Mouse (Mus musculus) neural tube, embryonic 11.5 days (tissue): ENCODE measurements around the gene Arpc1b. TPM values are rescaled to one million over a fixed set of nuclear protein-coding genes. Genes with fewer than 3 reads are reported as not detected.
A peak's percentile ranks its signal among the peaks of the same experiment; 100 is the strongest.
"Not testable (repeated sequence)": the region's sequence is repeated elsewhere in the genome, so short reads cannot be mapped to it uniquely, and the experiment has no call there.

Experiments
- ATAC-seq: fragments of 200-750 bp; cut with Nextera tagmentation; 2 replicates; pipeline ENCODE4 v1.8.0; 2017; ENCODE audit warnings: moderate number of reproducible peaks, mild to moderate bottlenecking, moderate TSS enrichment, moderate library complexity; ENCODE audit not compliant: insufficient read depth, low FRiP score, low TSS enrichment
- DNase-seq: peaks from one replicate; pipeline ENCODE4 v3.0.0-alpha.2; 2015; ENCODE audit warnings: low spot score
- H3K27ac ChIP-seq: fragments of 300-500 bp; sonication (generic); 2 replicates; pipeline ENCODE4 v1.5.1; 2014; ENCODE audit warnings: low read depth, mild to moderate bottlenecking, low read length
- H3K27me3 ChIP-seq: fragments of 300-500 bp; sonication (generic); 2 replicates; pipeline ENCODE4 v1.6.1; 2014; ENCODE audit warnings: mild to moderate bottlenecking, low read length, mixed read lengths; ENCODE audit not compliant: control insufficient read depth, insufficient read depth
- H3K36me3 ChIP-seq: fragments of 300-500 bp; sonication (generic); 2 replicates; pipeline ENCODE4 v1.6.1; 2014; ENCODE audit warnings: mild to moderate bottlenecking, low read length, moderate library complexity, mixed read lengths; ENCODE audit not compliant: control insufficient read depth, insufficient read depth
- H3K4me1 ChIP-seq: fragments of 300-500 bp; sonication (generic); 2 replicates; pipeline ENCODE4 v1.6.1; 2014; ENCODE audit warnings: low read length, mixed read lengths; ENCODE audit not compliant: control insufficient read depth, insufficient read depth
- H3K4me2 ChIP-seq: fragments of 300-500 bp; sonication (generic); 2 replicates; pipeline ENCODE4 v1.6.1; 2014; ENCODE audit warnings: low read depth, mild to moderate bottlenecking, moderate library complexity
- H3K4me3 ChIP-seq: fragments of 300-500 bp; sonication (generic); 2 replicates; pipeline ENCODE4 v1.5.1; 2014; ENCODE audit warnings: low read depth, low read length
- H3K9ac ChIP-seq: fragments of 300-500 bp; sonication (generic); 2 replicates; pipeline ENCODE4 v1.6.1; 2014; ENCODE audit warnings: mild to moderate bottlenecking, low read length
- H3K9me3 ChIP-seq: fragments of 300-500 bp; sonication (generic); 2 replicates; pipeline ENCODE4 v1.6.1; 2016; ENCODE audit warnings: low read length; ENCODE audit not compliant: control insufficient read depth
- WGBS: fragments of 180-500 bp; shearing (Covaris S2); extraction: QIAGEN DNeasy Blood & Tissue Kit; methylation state at CpG from one replicate; pipeline ENCODE4 v1.1.7; 2014; 5-methylcytosine and 5-hydroxymethylcytosine counted together
- polyA plus RNA-seq: library from polyadenylated mRNA; unstranded; fragments of >200 nt; fragmentation: Nextera tagmentation; extraction: Ambion mirVana; gene quantifications from 2 replicates; pipeline ENCODE4 v1.2.1, GENCODE M21; 2014

Gene Arpc1b
- polyA plus RNA-seq, 1 experiment from 2014 or later, result 68.5 TPM

DNA sequence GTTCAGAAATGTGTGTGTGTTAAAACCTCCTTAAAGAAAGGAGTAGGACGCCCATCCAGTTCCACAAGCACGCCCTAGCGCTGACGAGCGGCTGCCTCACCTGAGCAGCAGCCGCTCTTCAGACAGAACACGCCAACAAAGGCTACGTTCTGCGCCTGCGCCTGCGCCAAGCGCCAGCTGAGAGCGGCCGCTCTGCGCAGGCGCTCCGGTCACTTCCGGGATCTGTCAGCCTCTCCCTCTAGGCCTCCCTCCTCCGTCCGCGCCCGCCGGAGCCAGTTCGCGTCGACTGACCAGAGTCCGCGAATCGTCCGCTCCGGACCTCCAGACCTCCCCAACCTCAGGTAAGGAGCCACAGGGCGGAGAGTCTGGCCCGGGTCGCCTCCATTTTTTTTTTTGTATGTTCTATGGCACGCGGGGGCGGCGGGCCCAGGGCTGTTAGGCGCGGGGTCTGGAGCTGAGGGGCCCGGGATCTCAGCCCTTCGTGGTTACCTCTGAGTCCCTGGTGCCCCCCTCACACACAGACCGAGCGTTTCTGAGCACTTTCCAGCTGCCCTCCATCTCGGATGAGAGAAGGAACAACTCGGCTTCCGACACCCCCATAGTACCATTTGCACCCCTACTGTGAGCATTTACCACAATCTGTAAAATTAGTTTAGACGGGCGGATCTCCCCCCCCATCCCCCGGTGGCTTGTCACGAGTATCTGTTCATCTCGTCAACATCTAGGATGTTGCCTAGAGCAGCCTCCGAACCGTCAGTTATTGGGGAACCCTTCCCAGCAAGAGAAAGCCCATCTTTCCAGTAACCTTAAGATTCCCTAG is 30.2 kb upstream of the Arpc1b start, which contains the start of the genes Arpc1a and Kpna7:
Gene Arpc1a, plus strand, starts transcription at position 199 of the 820 bp plus-strand sequence.
Gene Kpna7, minus strand, starts transcription at position 399 of the 820 bp plus-strand sequence.
- H3K27ac ChIP-seq, result peak within 1 kb of the TSS; percentile 56; the same call in 1 of the 2 replicates
- ATAC-seq, result peak; percentile 92
- H3K4me2 ChIP-seq, result peak within 1 kb of the TSS; percentile 90
- H3K36me3 ChIP-seq, result no peaks in the 10 kb centered on the region; the same call in 1 of the 2 replicates
- peaks cover 9% of the 10 kb centered on the region for H3K4me1 ChIP-seq
- no peaks in the 10 kb centered on the region for H3K27me3 ChIP-seq
- DNase-seq, result peak; percentile 97
- H3K9me3 ChIP-seq, result no peaks in the 10 kb centered on the region
- H3K4me3 ChIP-seq, result peak within 1 kb of the TSS; percentile 84
- peak within 1 kb of the TSS; percentile 86 for H3K9ac ChIP-seq
- under 1% methylated on average over 54 of the region's 54 CpGs for WGBS

DNA sequence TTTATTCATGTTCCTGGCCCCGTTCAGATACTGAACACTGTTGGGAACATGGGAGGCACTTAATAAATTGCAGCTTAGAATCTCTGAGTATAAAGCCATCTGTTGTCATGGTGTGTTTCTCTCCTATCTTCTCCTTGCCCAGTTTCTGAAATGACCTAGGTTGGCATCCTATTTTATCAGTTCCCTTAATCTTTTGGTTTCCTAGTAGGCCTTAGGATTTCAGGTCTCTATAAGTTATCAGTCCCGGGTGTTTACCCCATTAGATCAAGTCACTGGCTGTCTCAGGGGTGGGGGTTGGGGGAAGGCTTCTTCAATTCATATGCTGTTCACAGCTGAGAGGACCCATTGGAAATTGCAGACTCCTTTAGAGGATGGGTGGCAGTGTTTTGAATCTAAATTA is 29.2 kb upstream of the Arpc1b start:
- Histone ChIP-seq H3K4me1 (peaks cover 9% of the 10 kb centered on the region), H3K9me3 (no peaks in the 10 kb centered on the region), H3K27ac (no peak overlapping the region), H3K9ac (peak overlapping the region; percentile 86; the same call in 1 of the 2 replicates), H3K4me3 (peak overlapping the region; percentile 84), H3K27me3 (no peaks in the 10 kb centered on the region), H3K4me2 (peak overlapping the region; percentile 90), H3K36me3 (no peaks in the 10 kb centered on the region; the same call in 1 of the 2 replicates)
- DNase-seq (no peak), ATAC-seq (no peak)
- WGBS, result 76% methylated on average over 2 of the region's 2 CpGs

DNA sequence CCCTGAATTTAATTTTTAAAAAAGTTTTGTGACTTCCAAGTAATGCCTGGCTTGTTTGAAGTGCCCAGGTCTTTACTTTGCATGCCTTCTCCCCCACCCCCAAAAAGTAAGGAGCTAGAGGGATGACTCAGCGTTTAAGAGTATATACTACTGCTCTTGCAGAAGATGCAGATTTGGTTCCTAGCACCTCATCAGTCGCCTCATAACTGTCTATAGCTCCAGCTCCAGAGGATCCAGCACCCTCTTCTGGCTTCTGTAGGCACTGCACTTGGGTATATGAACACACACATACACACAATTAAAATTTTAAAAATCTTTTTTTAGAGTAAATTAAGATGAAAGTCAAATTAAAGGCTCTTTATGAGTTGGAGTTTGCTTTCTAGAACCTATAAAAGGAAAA is 25.8 kb upstream of the Arpc1b start:
- no peak overlapping the region for H3K27ac ChIP-seq
- H3K27me3 ChIP-seq, result no peaks in the 10 kb centered on the region
- H3K4me3 ChIP-seq, result no peak overlapping the region
- no peaks in the 10 kb centered on the region for H3K9me3 ChIP-seq
- no peak for ATAC-seq
- H3K4me2 ChIP-seq, result no peak overlapping the region
- no peak overlapping the region for H3K9ac ChIP-seq
- H3K36me3 ChIP-seq, result peaks cover 6% of the 10 kb centered on the region
- 98% methylated on average over 2 of the region's 2 CpGs for WGBS
- DNase-seq, result no peak
- peaks cover 9% of the 10 kb centered on the region for H3K4me1 ChIP-seq

DNA sequence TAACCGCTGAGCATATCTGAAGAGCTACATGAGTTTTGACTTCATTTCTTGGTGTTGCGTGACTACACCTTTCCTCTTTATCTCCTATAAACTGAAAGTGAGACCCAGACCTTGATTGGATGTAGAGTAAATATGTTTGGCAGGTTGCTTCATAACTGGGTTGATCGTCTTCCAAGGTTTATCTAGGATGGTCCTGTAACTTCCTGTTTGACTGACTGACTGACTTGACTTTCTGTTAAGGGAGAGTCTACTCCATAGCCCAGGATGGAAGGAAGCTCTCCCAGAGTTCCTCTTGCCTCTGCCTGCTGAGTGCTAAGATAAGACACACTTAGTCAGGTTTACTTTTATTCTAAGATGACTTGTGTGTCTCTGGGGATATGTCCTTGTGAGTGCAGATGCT is 24.1 kb upstream of the Arpc1b start:
- Histone ChIP-seq H3K4me3 (no peak overlapping the region), H3K27ac (no peak overlapping the region), H3K9ac (no peak overlapping the region), H3K4me1 (peaks cover 2% of the 10 kb centered on the region), H3K9me3 (no peaks in the 10 kb centered on the region), H3K4me2 (no peak overlapping the region), H3K27me3 (no peaks in the 10 kb centered on the region), H3K36me3 (peaks cover 6% of the 10 kb centered on the region)
- WGBS, result 96% methylated on average over 3 of the region's 3 CpGs
- DNase-seq (no peak), ATAC-seq (no peak)

DNA sequence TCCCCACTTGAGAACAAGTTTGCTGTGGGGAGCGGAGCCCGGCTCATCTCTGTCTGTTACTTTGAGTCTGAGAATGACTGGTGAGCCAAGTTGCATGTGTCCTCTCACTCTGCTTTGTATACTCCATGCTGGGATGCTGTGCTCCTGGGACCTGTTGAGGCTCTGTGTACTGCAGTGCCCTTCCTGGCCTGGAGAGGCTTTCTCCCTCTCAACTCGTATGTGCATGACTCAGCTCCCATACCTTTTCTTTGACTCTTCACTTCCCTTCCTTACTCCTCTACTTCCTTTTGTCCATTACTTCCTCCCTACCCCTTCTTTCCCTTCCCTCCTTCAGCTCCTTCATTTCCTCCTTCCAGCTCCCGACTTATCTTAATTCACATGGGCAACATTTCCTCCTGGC is 17.8 kb upstream of the Arpc1b start:
- Histone ChIP-seq H3K4me2 (no peak overlapping the region), H3K27ac (no peak overlapping the region), H3K9ac (no peak overlapping the region), H3K36me3 (peaks cover 23% of the 10 kb centered on the region), H3K4me3 (no peak overlapping the region), H3K27me3 (no peaks in the 10 kb centered on the region), H3K4me1 (no peaks in the 10 kb centered on the region), H3K9me3 (no peaks in the 10 kb centered on the region)
- ATAC-seq (no peak), DNase-seq (no peak)
- 87% methylated on average over 4 of the region's 4 CpGs for WGBS

DNA sequence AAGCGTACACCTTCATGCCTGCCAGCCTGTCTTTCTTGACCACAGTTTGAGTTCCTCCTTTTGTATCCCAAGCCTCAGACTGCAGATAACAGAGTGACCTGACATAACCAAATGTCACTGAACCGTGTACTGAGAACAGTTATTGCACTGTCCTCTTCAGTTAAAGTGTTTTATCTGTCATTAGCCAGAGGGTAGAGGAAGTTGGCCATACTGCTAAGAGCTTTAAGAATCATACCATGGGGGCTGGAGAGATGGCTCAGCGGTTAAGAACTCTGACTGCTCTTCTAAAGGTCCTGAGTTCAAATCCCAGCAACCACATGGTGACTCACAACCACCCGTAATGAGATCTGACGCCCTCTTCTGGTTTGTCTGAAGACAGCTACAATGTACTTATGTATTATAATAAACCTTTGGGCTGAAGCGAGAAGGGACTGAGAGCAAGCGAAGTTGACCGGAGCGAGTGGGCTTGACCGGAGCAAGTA is 15.6 kb upstream of the Arpc1b start:
- Histone ChIP-seq H3K9ac (no peak overlapping the region), H3K4me2 (no peak overlapping the region), H3K9me3 (no peaks in the 10 kb centered on the region), H3K36me3 (peaks cover 22% of the 10 kb centered on the region), H3K27me3 (no peaks in the 10 kb centered on the region), H3K4me1 (no peaks in the 10 kb centered on the region), H3K4me3 (no peak overlapping the region), H3K27ac (no peak overlapping the region)
- no peak for ATAC-seq
- DNase-seq, result no peak
- WGBS, result 92% methylated on average over 10 of the region's 10 CpGs

DNA sequence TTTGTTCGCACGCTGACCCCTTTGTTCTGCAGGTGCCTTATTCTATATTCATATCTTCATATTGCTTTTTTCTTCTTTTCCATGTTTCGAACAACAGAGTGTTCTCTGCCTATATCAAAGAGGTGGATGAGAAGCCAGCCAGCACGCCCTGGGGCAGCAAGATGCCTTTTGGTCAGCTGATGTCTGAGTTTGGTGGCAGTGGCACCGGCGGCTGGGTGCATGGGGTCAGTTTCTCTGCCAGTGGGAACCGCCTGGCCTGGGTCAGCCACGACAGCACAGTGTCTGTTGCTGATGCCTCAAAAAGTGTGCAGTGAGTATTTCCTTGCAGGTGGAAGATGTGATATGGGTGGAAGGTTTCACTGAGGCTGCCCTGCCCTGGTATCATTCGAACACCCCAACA is 13.1 kb upstream of the Arpc1b start:
- 93% methylated on average over 9 of the region's 9 CpGs for WGBS
- H3K9ac ChIP-seq, result no peak overlapping the region
- no peak overlapping the region for H3K4me2 ChIP-seq
- H3K36me3 ChIP-seq, result peaks cover 28% of the 10 kb centered on the region
- no peak overlapping the region for H3K4me3 ChIP-seq
- H3K27ac ChIP-seq, result no peak overlapping the region
- no peaks in the 10 kb centered on the region for H3K27me3 ChIP-seq
- no peaks in the 10 kb centered on the region for H3K9me3 ChIP-seq
- no peaks in the 10 kb centered on the region for H3K4me1 ChIP-seq
- no peak for DNase-seq
- no peak for ATAC-seq

DNA sequence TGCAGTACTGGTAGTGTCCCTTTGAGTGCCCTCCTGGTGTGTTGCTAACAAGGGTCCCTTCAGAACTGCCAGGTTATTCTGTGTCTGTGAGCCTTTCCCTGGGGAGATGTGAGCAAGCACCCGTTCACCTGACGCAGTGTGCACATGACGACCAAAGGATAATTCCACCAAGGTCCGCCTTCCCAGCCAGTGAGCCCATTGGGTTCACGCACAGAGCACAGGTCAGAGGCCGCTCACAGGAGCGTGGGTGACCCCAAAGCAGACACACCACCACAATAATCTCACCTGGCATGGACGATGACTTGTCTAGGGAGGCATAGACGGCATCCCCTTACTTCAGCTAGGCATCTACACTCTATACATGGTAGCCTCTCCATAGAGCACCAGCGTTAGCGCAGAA is 12.6 kb upstream of the Arpc1b start:
- H3K4me1 ChIP-seq, H3K4me3 ChIP-seq, H3K9ac ChIP-seq, H3K27me3 ChIP-seq, ATAC-seq, DNase-seq, H3K27ac ChIP-seq, H3K4me2 ChIP-seq, H3K9me3 ChIP-seq: not testable (repeated sequence)
- H3K36me3 ChIP-seq, result peaks cover 28% of the 10 kb centered on the region
- 98% methylated on average over 11 of the region's 11 CpGs for WGBS

DNA sequence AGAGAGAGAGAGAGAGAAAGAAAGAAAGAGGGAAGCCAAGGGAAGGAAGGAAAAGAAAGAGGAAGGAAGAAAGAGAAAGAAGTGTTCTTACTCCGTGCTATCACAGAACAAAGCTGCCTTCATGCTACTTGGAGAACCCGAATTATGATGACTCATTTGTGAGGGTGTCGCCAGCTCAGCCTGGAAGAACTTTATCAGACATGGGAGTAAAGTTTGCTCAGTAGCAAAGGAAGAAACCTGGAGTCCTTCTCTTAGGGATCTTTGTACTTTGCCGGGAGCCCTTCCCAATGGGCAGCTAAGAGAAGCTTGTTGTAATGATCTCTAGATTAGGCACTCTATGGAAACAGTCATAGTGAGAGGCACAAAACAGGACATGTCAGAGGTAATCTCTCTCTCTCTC is 11.3 kb upstream of the Arpc1b start:
- WGBS, result 88% methylated on average over 4 of the region's 4 CpGs
- no peak for ATAC-seq
- Histone ChIP-seq H3K4me1 (no peaks in the 10 kb centered on the region), H3K36me3 (peaks cover 25% of the 10 kb centered on the region), H3K9me3 (no peaks in the 10 kb centered on the region), H3K4me3 (no peak overlapping the region), H3K27me3 (no peaks in the 10 kb centered on the region), H3K27ac (no peak overlapping the region), H3K9ac (no peak overlapping the region), H3K4me2 (no peak overlapping the region)
- no peak for DNase-seq
